Mouse (Mus musculus): Measurements from ENCODE around the gene Astn2. TPM values are rescaled to one million over a fixed set of nuclear protein-coding genes. Genes with fewer than 3 reads are reported as not detected.

Astn2 gene
- total RNA-seq, 2 experiments from 2014 or later: 35.2 to 40.3 TPM

- intact Hi-C loops (cut with DNase I): no loop called here
- peak in 1 of 2 experiments; percentile 28 for DNase-seq (ENCODE audit: extremely low spot score in 1 of 2, low spot score in 2 of 2)
Observed at GRCm38 (mm10) chr4:66222602-66223317, 181.7 kb downstream of the Astn2 start.

- DNase-seq (ENCODE audit: extremely low spot score in 1 of 2, low spot score in 2 of 2): no peak
- intact Hi-C loops (cut with DNase I): no loop called here
Observed at GRCm38 (mm10) chr4:66215170-66215618, 189.2 kb downstream of the Astn2 start.

GRCm38 (mm10) chr4:66189636-66190035, 214.8 kb downstream of the Astn2 start:
- no peak for DNase-seq (ENCODE audit: extremely low spot score in 1 of 2, low spot score in 2 of 2)
- intact Hi-C loops (cut with DNase I): no loop called here

- intact Hi-C loops (cut with DNase I): no loop called here
- no peak for DNase-seq (ENCODE audit: extremely low spot score in 1 of 2, low spot score in 2 of 2)
Observed at GRCm38 (mm10) chr4:66175887-66176533, 228.4 kb downstream of the Astn2 start.

GRCm38 (mm10) chr4:66171583-66171982, 232.8 kb downstream of the Astn2 start:
- intact Hi-C loops (cut with DNase I): no loop called here
- DNase-seq (ENCODE audit: extremely low spot score in 1 of 2, low spot score in 2 of 2): no peak

- no peak for DNase-seq (ENCODE audit: extremely low spot score in 1 of 2, low spot score in 2 of 2)
- intact Hi-C loops (cut with DNase I): no loop called here
Observed at GRCm38 (mm10) chr4:66170787-66171186, 233.6 kb downstream of the Astn2 start.

- intact Hi-C loops (cut with DNase I): no loop called here
- no peak for DNase-seq (ENCODE audit: extremely low spot score in 1 of 2, low spot score in 2 of 2)
Observed at GRCm38 (mm10) chr4:66169485-66169884, 234.9 kb downstream of the Astn2 start.

- DNase-seq (ENCODE audit: extremely low spot score in 1 of 2, low spot score in 2 of 2): no peak
- intact Hi-C loops (cut with DNase I): no loop called here
Observed at GRCm38 (mm10) chr4:66158714-66159113, 245.7 kb downstream of the Astn2 start.

GRCm38 (mm10) chr4:66157439-66158113, 246.8 kb downstream of the Astn2 start:
- intact Hi-C loops (cut with DNase I): no loop called here

GRCm38 (mm10) chr4:66146546-66146945, 257.9 kb downstream of the Astn2 start:
- DNase-seq (ENCODE audit: extremely low spot score in 1 of 2, low spot score in 2 of 2): no peak
- intact Hi-C loops (cut with DNase I): no loop called here

More at GRCm38 (mm10) chr4:66157439-66158113, 246.8 kb downstream of the Astn2 start:
- no peak for DNase-seq (ENCODE audit: extremely low spot score in 1 of 2, low spot score in 2 of 2)

GRCm38 (mm10) chr4:66126181-66126580, 278.2 kb downstream of the Astn2 start:
- intact Hi-C loops (cut with DNase I): no loop called here
- no peak for DNase-seq (ENCODE audit: extremely low spot score in 1 of 2, low spot score in 2 of 2)

GRCm38 (mm10) chr4:66122766-66123358, 281.5 kb downstream of the Astn2 start:
- no peak for DNase-seq (ENCODE audit: extremely low spot score in 1 of 2, low spot score in 2 of 2)
- intact Hi-C loops (cut with DNase I): no loop called here

GRCm38 (mm10) chr4:66114243-66114642, 290.2 kb downstream of the Astn2 start:
- DNase-seq (ENCODE audit: extremely low spot score in 1 of 2, low spot score in 2 of 2): no peak
- intact Hi-C loops (cut with DNase I): no loop called here

- DNase-seq (ENCODE audit: extremely low spot score in 1 of 2, low spot score in 2 of 2): no peak
- intact Hi-C loops (cut with DNase I): no loop called here
Observed at GRCm38 (mm10) chr4:66102037-66102436, 302.4 kb downstream of the Astn2 start.

GRCm38 (mm10) chr4:66097629-66098028, 306.8 kb downstream of the Astn2 start:
- intact Hi-C loops (cut with DNase I): no loop called here
- DNase-seq (ENCODE audit: extremely low spot score in 1 of 2, low spot score in 2 of 2): no peak

- DNase-seq (ENCODE audit: extremely low spot score in 1 of 2, low spot score in 2 of 2): no peak
- intact Hi-C loops (cut with DNase I): no loop called here
Observed at GRCm38 (mm10) chr4:66096104-66096503, 308.3 kb downstream of the Astn2 start.

GRCm38 (mm10) chr4:66057161-66057560, 347.2 kb downstream of the Astn2 start:
- DNase-seq (ENCODE audit: extremely low spot score in 1 of 2, low spot score in 2 of 2): no peak
- intact Hi-C loops (cut with DNase I): no loop called here

- intact Hi-C loops (cut with DNase I): no loop called here
- DNase-seq (ENCODE audit: extremely low spot score in 1 of 2, low spot score in 2 of 2): no peak
Observed at GRCm38 (mm10) chr4:66055690-66056089, 348.7 kb downstream of the Astn2 start.

GRCm38 (mm10) chr4:66043014-66043672, 361.3 kb downstream of the Astn2 start:
- intact Hi-C loops (cut with DNase I): no loop called here

More at GRCm38 (mm10) chr4:66043014-66043672, 361.3 kb downstream of the Astn2 start:
- no peak for DNase-seq (ENCODE audit: extremely low spot score in 1 of 2, low spot score in 2 of 2)

All from left cerebral cortex, postnatal 10 days (tissue).